Comparison of ENCODE assay signal across 8 mouse cellular contexts in genomic region chr4:125085346-125085841, GRCm38 (mm10). TPM values are rescaled to one million over a fixed set of nuclear protein-coding genes. Genes with fewer than 3 reads are reported as not detected.
DNase-seq lines count a peak whose midpoint lies in the region; ATAC-seq and TF ChIP-seq lines count a peak whose summit lies in the region.

No protein-coding gene starts in this region.

- DNase-seq in kidney, adult 2 months, result peak; percentile 83
- DNase-seq in kidney, postnatal 14 days, result no peak
- DNase-seq in thymus, postnatal 14 days, result peak; percentile 81

- TF ChIP-seq POLR2A in kidney, adult 2 months (IDR thresholded peaks at IDR 0.05; ENCODE audit: low read depth, low read length), result no peak
- TF ChIP-seq POLR2A in bone marrow macrophage, adult 2 months (IDR thresholded peaks at IDR 0.05; ENCODE audit: borderline replicate concordance, low read depth, low read length), result no peak
- TF ChIP-seq POLR2A in embryonic fibroblast, embryonic 13.5 days (IDR thresholded peaks at IDR 0.05; ENCODE audit: low read depth, low read length), result no peak

- H3K9ac ChIP-seq in limb, embryonic 13.5 days, result peak overlapping the region; percentile 90
- H3K9ac ChIP-seq in midbrain, embryonic 16.5 days (ENCODE audit: low read depth, low read length), result peak overlapping the region; percentile 90

- TF ChIP-seq CTCF in kidney, adult 2 months (conservative IDR thresholded peaks at IDR 0.05; ENCODE audit: insufficient read depth, insufficient read length, low read depth, low read length), result no peak
- TF ChIP-seq CTCF in bone marrow macrophage, adult 2 months (IDR thresholded peaks at IDR 0.05; ENCODE audit: low read depth, low read length), result no peak
- no peak for TF ChIP-seq CTCF in embryonic fibroblast, embryonic 13.5 days (IDR thresholded peaks at IDR 0.05; ENCODE audit: borderline replicate concordance, insufficient read depth, low read length)

- WGBS in kidney, adult 2 months, result under 1% methylated on average over 45 of the region's 45 CpGs
- WGBS in limb, embryonic 13.5 days, result under 1% methylated on average over 45 of the region's 45 CpGs
- under 1% methylated on average over 42 of the region's 45 CpGs for WGBS in midbrain, embryonic 16.5 days

- peak overlapping the region; percentile 77 for H3K4me3 ChIP-seq in kidney, adult 2 months (ENCODE audit: insufficient read depth, low read depth, low read length)
- H3K4me3 ChIP-seq in bone marrow macrophage, adult 2 months (ENCODE audit: insufficient read depth, low read length), result peak overlapping the region; percentile 93
- H3K4me3 ChIP-seq in embryonic fibroblast, embryonic 13.5 days (ENCODE audit: insufficient read depth, low read length), result peak overlapping the region; percentile 58
- H3K4me3 ChIP-seq in limb, embryonic 13.5 days, result peak overlapping the region; percentile 85
- H3K4me3 ChIP-seq in midbrain, embryonic 16.5 days (ENCODE audit: low read depth, low read length), result peak overlapping the region; percentile 86

- peak; percentile 58 for ATAC-seq in inflammation-experienced regulatory T-cells, adult 6 months
- peak; percentile 94 for ATAC-seq in limb, embryonic 13.5 days (ENCODE audit: low FRiP score, low read depth)
- peak; percentile 88 for ATAC-seq in midbrain, embryonic 16.5 days

- H3K4me2 ChIP-seq in limb, embryonic 13.5 days (replicated peaks), result peak overlapping the region; percentile 84
- peak overlapping the region; percentile 52 for H3K4me2 ChIP-seq in midbrain, embryonic 16.5 days (ENCODE audit: low read length)

- H3K9me3 ChIP-seq in limb, embryonic 13.5 days, result no peaks in the 10 kb centered on the region
- H3K9me3 ChIP-seq in midbrain, embryonic 16.5 days (replicated peaks; ENCODE audit: control insufficient read depth, low read length, poor library complexity, severe bottlenecking), result no peaks in the 10 kb centered on the region

- no peaks in the 10 kb centered on the region for H3K27me3 ChIP-seq in kidney, adult 2 months (replicated peaks; ENCODE audit: control insufficient read depth, insufficient read depth, low read length)
- H3K27me3 ChIP-seq in limb, embryonic 13.5 days, result no peaks in the 10 kb centered on the region
- no peaks in the 10 kb centered on the region for H3K27me3 ChIP-seq in midbrain, embryonic 16.5 days (ENCODE audit: control insufficient read depth, insufficient read depth, low read depth, low read length)

- H3K36me3 ChIP-seq in kidney, adult 2 months (ENCODE audit: control insufficient read depth, insufficient read depth, low read length), result no peaks in the 10 kb centered on the region
- peaks cover 41% of the 10 kb centered on the region for H3K36me3 ChIP-seq in limb, embryonic 13.5 days
- peaks cover 10% of the 10 kb centered on the region for H3K36me3 ChIP-seq in midbrain, embryonic 16.5 days (ENCODE audit: control insufficient read depth, insufficient read depth, low read length)

- peak overlapping the region; percentile 96 for H3K27ac ChIP-seq in kidney, adult 2 months (ENCODE audit: insufficient read depth, low read depth, low read length)
- H3K27ac ChIP-seq in bone marrow macrophage, adult 2 months (ENCODE audit: insufficient read depth, low read depth, low read length), result peak overlapping the region; percentile 83
- peak overlapping the region; percentile 84 for H3K27ac ChIP-seq in embryonic fibroblast, embryonic 13.5 days (ENCODE audit: insufficient read depth, low read length)
- peak overlapping the region; percentile 96 for H3K27ac ChIP-seq in limb, embryonic 13.5 days
- H3K27ac ChIP-seq in midbrain, embryonic 16.5 days (ENCODE audit: low read length), result peak overlapping the region; percentile 99

- H3K4me1 ChIP-seq in kidney, adult 2 months (ENCODE audit: control insufficient read depth, insufficient read depth, low read length), result peaks cover 6% of the 10 kb centered on the region
- peaks cover 2% of the 10 kb centered on the region for H3K4me1 ChIP-seq in bone marrow macrophage, adult 2 months (ENCODE audit: control insufficient read depth, insufficient read depth, low read length)
- H3K4me1 ChIP-seq in embryonic fibroblast, embryonic 13.5 days (ENCODE audit: control insufficient read depth, insufficient read depth, low read length), result no peaks in the 10 kb centered on the region
- peaks cover 15% of the 10 kb centered on the region for H3K4me1 ChIP-seq in limb, embryonic 13.5 days
- peaks cover 18% of the 10 kb centered on the region for H3K4me1 ChIP-seq in midbrain, embryonic 16.5 days (ENCODE audit: control insufficient read depth, insufficient read depth, low read length)

RNA-seq across cellular contexts. Expression of gene Meaf6, which starts 0.5 kb away (rescaled TPM):
- 10.8 and 17.5 TPM in 2 replicates for polyA plus RNA-seq in kidney, adult 2 months (2012; rRNA removed)
- 32.4 and 36.6 TPM in 2 replicates for polyA plus RNA-seq in bone marrow macrophage, adult 2 months (2012; ENCODE audit: insufficient read depth, insufficient read length, missing spikeins)
- 21.8 and 35.7 TPM in 2 replicates for polyA plus RNA-seq in embryonic fibroblast, embryonic 13.5 days (2011; ENCODE audit: insufficient read length, low read depth, missing spikeins)
- polyA plus RNA-seq in inflammation-experienced regulatory T-cells, adult 6 months (2017; shearing (Covaris generic)), result 10 to 100 TPM; 60.4 to 68.9 (median 64.1) TPM
- 67.8 and 69.8 TPM in 2 replicates for polyA plus RNA-seq in limb, embryonic 13.5 days (2015; fragmentation: Nextera tagmentation; extraction: Ambion mirVana)
- polyA plus RNA-seq in midbrain, embryonic 16.5 days (2015; fragmentation: Nextera tagmentation; extraction: Ambion mirVana), result 181 and 186 TPM in 2 replicates

RNA-seq across cellular contexts. Expression of gene Snip1, which starts 18.9 kb away (rescaled TPM):
- 7.3 and 8.3 TPM in 2 replicates for polyA plus RNA-seq in kidney, adult 2 months (2012; rRNA removed)
- 18.0 and 18.5 TPM in 2 replicates for polyA plus RNA-seq in bone marrow macrophage, adult 2 months (2012; ENCODE audit: insufficient read depth, insufficient read length, missing spikeins)
- 15.5 and 16.8 TPM in 2 replicates for polyA plus RNA-seq in embryonic fibroblast, embryonic 13.5 days (2011; ENCODE audit: insufficient read length, low read depth, missing spikeins)
- polyA plus RNA-seq in inflammation-experienced regulatory T-cells, adult 6 months (2017; shearing (Covaris generic)), result 1 to 10 TPM; 7.7 to 8.8 (median 8.5) TPM
- polyA plus RNA-seq in limb, embryonic 13.5 days (2015; fragmentation: Nextera tagmentation; extraction: Ambion mirVana), result 32.6 and 33.0 TPM in 2 replicates
- polyA plus RNA-seq in midbrain, embryonic 16.5 days (2015; fragmentation: Nextera tagmentation; extraction: Ambion mirVana), result 23.2 and 24.8 TPM in 2 replicates

RNA-seq across cellular contexts. Expression of gene Dnali1, which starts 19.9 kb away (rescaled TPM):
- 0.44 and 0.48 TPM in 2 replicates for polyA plus RNA-seq in kidney, adult 2 months (2012; rRNA removed)
- 0.37 TPM in 1 of 2 replicates, not detected in the other for polyA plus RNA-seq in bone marrow macrophage, adult 2 months (2012; ENCODE audit: insufficient read depth, insufficient read length, missing spikeins)
- polyA plus RNA-seq in embryonic fibroblast, embryonic 13.5 days (2011; ENCODE audit: insufficient read length, low read depth, missing spikeins), result not detected in 2 replicates
- not detected for polyA plus RNA-seq in inflammation-experienced regulatory T-cells, adult 6 months (2017; shearing (Covaris generic))
- polyA plus RNA-seq in limb, embryonic 13.5 days (2015; fragmentation: Nextera tagmentation; extraction: Ambion mirVana), result not detected in 2 replicates
- polyA plus RNA-seq in midbrain, embryonic 16.5 days (2015; fragmentation: Nextera tagmentation; extraction: Ambion mirVana), result 1.2 and 1.7 TPM in 2 replicates

RNA-seq across cellular contexts. Expression of gene Zc3h12a, which starts 42.2 kb away (rescaled TPM):
- 4.4 and 5.3 TPM in 2 replicates for polyA plus RNA-seq in kidney, adult 2 months (2012; rRNA removed)
- polyA plus RNA-seq in bone marrow macrophage, adult 2 months (2012; ENCODE audit: insufficient read depth, insufficient read length, missing spikeins), result 27.3 and 29.1 TPM in 2 replicates
- 6.0 and 8.9 TPM in 2 replicates for polyA plus RNA-seq in embryonic fibroblast, embryonic 13.5 days (2011; ENCODE audit: insufficient read length, low read depth, missing spikeins)
- polyA plus RNA-seq in inflammation-experienced regulatory T-cells, adult 6 months (2017; shearing (Covaris generic)), result 1 to 10 TPM; 4.6 to 6.5 (median 6.5) TPM
- 0.41 and 0.46 TPM in 2 replicates for polyA plus RNA-seq in limb, embryonic 13.5 days (2015; fragmentation: Nextera tagmentation; extraction: Ambion mirVana)
- polyA plus RNA-seq in midbrain, embryonic 16.5 days (2015; fragmentation: Nextera tagmentation; extraction: Ambion mirVana), result not detected in 2 replicates
